Mouse (Mus musculus): ENCODE data around the gene Slc25a53. TPM values are rescaled to one million over a fixed set of nuclear protein-coding genes. Genes with fewer than 3 reads are reported as not detected.
"Not testable (repeated sequence)": the region's sequence is repeated elsewhere in the genome, so short reads cannot be mapped to it uniquely, and the experiment has no call there.

Gene Slc25a53
- polyA plus RNA-seq, 1 experiment from 2014 or later = 10.6 TPM

DNA sequence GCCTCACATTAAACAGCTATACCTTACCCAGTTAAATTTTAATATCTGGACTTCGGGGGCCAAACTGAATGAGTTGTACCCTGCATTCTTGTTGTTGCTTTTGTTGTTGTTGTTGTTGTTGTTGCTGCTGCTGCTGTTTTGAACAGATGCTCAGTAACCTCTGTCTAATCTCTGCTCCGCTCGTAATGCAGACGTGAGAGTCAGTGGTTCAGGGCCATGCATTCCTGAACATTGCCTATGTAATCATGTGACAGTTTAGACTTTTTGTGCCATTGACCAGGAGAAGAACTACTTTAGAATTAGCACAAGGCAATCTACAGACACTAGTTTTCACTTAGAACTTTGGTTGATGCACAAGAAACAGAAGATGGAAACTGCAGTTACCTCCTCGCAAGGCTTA, 79.8 kb downstream of the Slc25a53 start:
- WGBS = 58% methylated on average over 5 of the region's 5 CpGs

DNA sequence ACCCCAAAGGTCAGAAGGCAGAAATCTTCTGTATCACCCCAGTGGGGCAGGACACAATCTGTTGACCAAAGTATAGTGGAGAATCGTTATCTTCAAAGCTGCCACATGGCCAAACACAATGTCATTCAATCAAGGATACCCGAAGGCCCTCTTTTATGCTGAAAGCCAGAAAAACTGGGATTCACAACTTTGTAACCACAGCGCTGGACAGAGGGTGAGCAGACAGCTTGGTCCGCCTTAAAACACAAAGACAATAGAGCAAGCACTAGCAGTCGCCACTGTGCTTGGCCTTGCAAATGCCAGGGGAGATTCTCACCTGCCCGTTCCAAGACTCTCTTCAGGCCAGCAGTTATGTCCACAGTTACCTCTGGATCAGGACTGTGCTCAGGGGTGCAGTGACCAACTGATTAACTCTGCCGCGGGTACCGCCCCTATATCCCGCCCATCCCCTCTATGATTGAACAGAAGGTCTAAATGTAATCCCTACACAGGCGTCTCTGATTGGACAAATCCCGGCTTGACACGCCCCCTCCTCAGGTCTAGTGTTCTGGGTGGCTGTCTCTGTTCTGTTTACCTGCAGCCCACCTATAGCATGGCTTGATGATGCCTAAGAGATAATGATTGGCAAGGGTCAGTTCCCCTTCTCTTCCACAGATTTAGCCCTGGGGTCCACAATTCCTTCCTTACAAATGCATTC, 80.4 kb downstream of the Slc25a53 start:
- not testable (repeated sequence) for H3K36me3 ChIP-seq; H3K27me3 ChIP-seq; H3K9ac ChIP-seq; H3K9me3 ChIP-seq (replicated peaks); H3K27ac ChIP-seq; H3K4me1 ChIP-seq
- H3K4me3 ChIP-seq (replicated peaks) = peak overlapping the region; percentile 35
- 17% methylated on average over 13 of the region's 13 CpGs for WGBS
- H3K4me2 ChIP-seq = peak overlapping the region; percentile 53
- peak; percentile 99 for ATAC-seq (replicated peaks; ENCODE audit: low FRiP score)

More for the DNA sequence above, 79.8 kb downstream of the Slc25a53 start:
- H3K4me2 ChIP-seq = peak overlapping the region; percentile 53
- H3K4me1 ChIP-seq; H3K9ac ChIP-seq; H3K27me3 ChIP-seq; H3K27ac ChIP-seq; ATAC-seq (replicated peaks; ENCODE audit: low FRiP score); H3K9me3 ChIP-seq (replicated peaks); H3K36me3 ChIP-seq: not testable (repeated sequence)
- H3K4me3 ChIP-seq (replicated peaks) = peak overlapping the region; percentile 35

DNA sequence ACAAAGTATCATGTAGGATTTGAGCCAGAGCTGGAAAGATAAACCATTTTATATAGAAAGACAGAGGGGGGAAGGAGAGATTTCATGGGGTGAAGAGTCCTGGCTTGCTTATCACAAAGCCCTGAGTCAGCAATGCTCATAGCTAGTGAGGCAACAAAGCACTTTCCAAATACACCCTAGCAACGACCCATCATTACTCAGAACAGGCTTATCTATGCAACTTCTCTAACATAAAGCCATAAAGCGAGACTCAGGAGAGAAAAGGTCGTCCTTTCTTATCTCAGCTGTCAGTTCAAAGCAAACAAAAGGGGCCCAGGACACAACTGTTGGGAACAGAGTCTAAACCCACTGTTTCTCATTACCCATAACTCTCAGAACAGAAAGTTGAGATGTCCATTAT, 100.1 kb downstream of the Slc25a53 start:
- no peak for ATAC-seq (replicated peaks; ENCODE audit: low FRiP score)
- Histone ChIP-seq H3K36me3 (no peaks in the 10 kb centered on the region), H3K4me3 (replicated peaks) (no peak overlapping the region), H3K9ac (no peak overlapping the region), H3K9me3 (replicated peaks) (no peaks in the 10 kb centered on the region), H3K4me1 (no peaks in the 10 kb centered on the region), H3K27me3 (no peaks in the 10 kb centered on the region), H3K27ac (no peak overlapping the region), H3K4me2 (no peak overlapping the region)
- 40% methylated on average over 3 of the region's 3 CpGs for WGBS

Other genes starting within 250 kb of the Slc25a53 start
- gene Plp1, start 215.6 kb downstream of the Slc25a53 start, polyA plus RNA-seq (2015; fragmentation: Nextera tagmentation; extraction: Ambion mirVana) = 3.4 and 4.7 TPM in 2 replicates
- gene Rab9b, start 169.5 kb downstream of the Slc25a53 start, polyA plus RNA-seq (2015; fragmentation: Nextera tagmentation; extraction: Ambion mirVana) = 0.19 and 0.25 TPM in 2 replicates
- gene H2bfm, start 111.0 kb downstream of the Slc25a53 start, polyA plus RNA-seq (2015; fragmentation: Nextera tagmentation; extraction: Ambion mirVana) = not detected in 2 replicates
- 37.5 and 45.9 TPM in 2 replicates for gene Tmsb15b2, start 62.8 kb downstream of the Slc25a53 start, polyA plus RNA-seq (2015; fragmentation: Nextera tagmentation; extraction: Ambion mirVana)
- 1.8 and 2.4 TPM in 2 replicates for gene Tmsb15l, start 61.4 kb downstream of the Slc25a53 start, polyA plus RNA-seq (2015; fragmentation: Nextera tagmentation; extraction: Ambion mirVana)
- 23.3 and 27.1 TPM in 2 replicates for gene Tmsb15b1, start 61.4 kb downstream of the Slc25a53 start, polyA plus RNA-seq (2015; fragmentation: Nextera tagmentation; extraction: Ambion mirVana)
- 23.4 and 27.9 TPM in 2 replicates for gene Zcchc18, start 45.1 kb downstream of the Slc25a53 start, polyA plus RNA-seq (2015; fragmentation: Nextera tagmentation; extraction: Ambion mirVana)
- gene Fam199x, start 11.3 kb upstream of the Slc25a53 start, polyA plus RNA-seq (2015; fragmentation: Nextera tagmentation; extraction: Ambion mirVana) = 12.0 and 12.6 TPM in 2 replicates
- not detected in 2 replicates for gene Esx1, start 83.8 kb upstream of the Slc25a53 start, polyA plus RNA-seq (2015; fragmentation: Nextera tagmentation; extraction: Ambion mirVana)

Data from kidney, embryonic 15.5 days (tissue).